Mouse (Mus musculus) stomach, postnatal 0 days (tissue): ENCODE measurements at regions not wholly inside any gene's neighbourhood (a gene's known extent, or its start where the extent isn't known, plus 50 kb on each side); places are given as distances from the start of the nearest gene placed in this dataset.
"Not testable (repeated sequence)": the region's sequence is repeated elsewhere in the genome, so short reads cannot be mapped to it uniquely, and the experiment has no call there.

Experiments used
- ATAC-seq: fragments of 200-750 bp; cut with Nextera tagmentation; 2 replicates; pipeline ENCODE4 v1.8.0; 2017; ENCODE audit not compliant: low FRiP score, low TSS enrichment
- DNase-seq: peaks from one replicate; pipeline ENCODE4 v3.0.0-alpha.2; 2016; ENCODE audit warnings: low spot score
- H3K27ac ChIP-seq: fragments of 300-500 bp; sonication (generic); replicated peaks from 2 replicates; pipeline ENCODE4 v1.5.1; 2014; ENCODE audit warnings: mild to moderate bottlenecking, control low read depth
- H3K27me3 ChIP-seq: fragments of 300-500 bp; sonication (generic); 2 replicates; pipeline ENCODE4 v1.6.1; 2014; ENCODE audit warnings: low read length; ENCODE audit not compliant: control insufficient read depth, insufficient read depth
- H3K36me3 ChIP-seq: fragments of 300-500 bp; sonication (generic); 2 replicates; pipeline ENCODE4 v1.6.1; 2014; ENCODE audit warnings: low read length, mixed read lengths; ENCODE audit not compliant: control insufficient read depth, insufficient read depth
- H3K4me1 ChIP-seq: fragments of 300-500 bp; sonication (generic); replicated peaks from 2 replicates; pipeline ENCODE4 v1.6.1; 2014; ENCODE audit warnings: antibody characterized with exemption; ENCODE audit not compliant: control insufficient read depth, insufficient read depth
- H3K4me2 ChIP-seq: fragments of 300-500 bp; sonication (generic); replicated peaks from 2 replicates; pipeline ENCODE4 v1.6.1; 2014; ENCODE audit warnings: low read depth, mild to moderate bottlenecking, control low read depth, moderate library complexity
- H3K4me3 ChIP-seq: fragments of 300-500 bp; sonication (generic); 2 replicates; pipeline ENCODE4 v1.5.1; 2014; ENCODE audit warnings: low read depth, low read length, control low read depth
- H3K9ac ChIP-seq: fragments of 300-500 bp; sonication (generic); 2 replicates; pipeline ENCODE4 v1.6.1; 2014; ENCODE audit warnings: mild to moderate bottlenecking, low read length, control low read depth, mixed read lengths
- H3K9me3 ChIP-seq: fragments of 300-500 bp; sonication (generic); 2 replicates; pipeline ENCODE4 v1.6.1; 2016; ENCODE audit warnings: low read length; ENCODE audit not compliant: control insufficient read depth
- CTCF ChIP-seq: IDR thresholded peaks from 2 replicates; pipeline ENCODE4 v1.5.1; 2016; ENCODE audit warnings: antibody characterized with exemption, low read depth, mild to moderate bottlenecking, moderate library complexity
- EP300 ChIP-seq: optimal IDR thresholded peaks from 2 replicates; pipeline ENCODE3; 2016; ENCODE audit warnings: antibody characterized with exemption
- WGBS: fragments of 180-500 bp; shearing (Covaris S2); extraction: QIAGEN DNeasy Blood & Tissue Kit; methylation state at CpG from one replicate; pipeline ENCODE4 v1.1.7; 2014; 5-methylcytosine and 5-hydroxymethylcytosine counted together

DNA sequence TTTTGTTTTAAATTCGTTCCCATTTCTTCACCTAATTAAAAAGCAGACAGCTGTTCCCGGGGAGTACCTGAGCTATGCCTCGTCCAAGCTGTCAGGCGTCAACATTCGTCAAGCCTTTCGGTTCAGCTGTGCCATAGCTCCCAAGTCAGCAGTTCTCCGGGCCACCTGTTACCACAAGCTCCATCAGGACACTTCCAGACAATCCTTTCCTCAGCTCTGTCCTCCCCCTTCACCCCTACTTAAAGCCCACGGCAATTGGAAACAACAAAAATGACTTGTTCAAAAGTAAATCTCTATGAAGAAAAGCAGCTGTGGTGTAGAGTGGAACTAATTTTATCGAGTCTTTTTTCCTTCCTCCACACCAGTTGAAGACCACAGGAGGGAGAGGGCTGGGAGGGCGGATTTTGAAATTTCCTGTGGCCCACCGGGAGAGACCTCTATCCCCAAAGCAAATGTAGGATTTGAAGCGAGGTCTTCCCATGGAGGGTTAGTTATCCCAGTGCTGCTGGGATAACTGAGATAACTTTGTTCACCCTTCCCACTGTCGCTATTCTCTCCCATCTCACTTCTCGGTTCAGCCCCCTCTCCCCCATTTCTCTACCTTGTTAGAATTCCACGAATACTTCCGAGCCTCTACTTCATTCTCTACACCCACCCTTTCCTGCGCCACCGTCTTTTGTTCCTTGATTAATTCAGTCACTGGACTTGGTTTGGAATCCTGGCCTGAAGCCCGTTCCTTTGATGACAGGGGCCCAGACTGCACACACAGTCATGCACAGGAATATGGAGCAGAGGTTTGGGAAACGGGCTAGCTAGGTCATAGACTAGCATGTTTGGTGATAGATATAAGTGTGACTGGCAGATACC, 193.1 kb upstream of the Ccdc54 start:
- H3K27me3 ChIP-seq, result no peaks in the 10 kb centered on the region
- H3K4me1 ChIP-seq, result no peaks in the 10 kb centered on the region
- H3K9ac ChIP-seq, result no peak overlapping the region
- no peak overlapping the region for H3K27ac ChIP-seq
- 37% methylated on average over 20 of the region's 20 CpGs for WGBS
- ATAC-seq (no peak), DNase-seq (no peak)
- H3K4me3 ChIP-seq, result no peak overlapping the region
- H3K4me2 ChIP-seq, result no peak overlapping the region
- no peaks in the 10 kb centered on the region for H3K36me3 ChIP-seq
- TF ChIP-seq EP300, result no peak
- TF ChIP-seq CTCF, result no peak
- H3K9me3 ChIP-seq, result no peaks in the 10 kb centered on the region

- no peaks in the 10 kb centered on the region for H3K4me1 ChIP-seq
- ATAC-seq (no peak), DNase-seq (no peak)
- no peak overlapping the region for H3K27ac ChIP-seq
- no peak overlapping the region for H3K4me2 ChIP-seq
- no peaks in the 10 kb centered on the region for H3K36me3 ChIP-seq
- no peak overlapping the region for H3K4me3 ChIP-seq
- TF ChIP-seq CTCF (no peak), EP300 (no peak)
- WGBS, result 27% methylated on average over 6 of the region's 6 CpGs
- H3K9me3 ChIP-seq, result no peaks in the 10 kb centered on the region
- no peaks in the 10 kb centered on the region for H3K27me3 ChIP-seq
- H3K9ac ChIP-seq, result no peak overlapping the region
Observed at GRCm38 (mm10) chr16:50783240-50783639, 192.3 kb upstream of the Ccdc54 start.

- no peak for ATAC-seq
- no peak for DNase-seq
- Histone ChIP-seq H3K9ac (no peak overlapping the region), H3K4me3 (no peak overlapping the region), H3K27me3 (no peaks in the 10 kb centered on the region), H3K4me2 (no peak overlapping the region), H3K9me3 (no peaks in the 10 kb centered on the region), H3K4me1 (no peaks in the 10 kb centered on the region), H3K36me3 (no peaks in the 10 kb centered on the region), H3K27ac (no peak overlapping the region)
- TF ChIP-seq CTCF (no peak), EP300 (no peak)
- WGBS, result 20% methylated on average over 6 of the region's 6 CpGs
Observed at GRCm38 (mm10) chr16:50779030-50779784, 188.3 kb upstream of the Ccdc54 start.

- not testable (repeated sequence) for H3K9me3 ChIP-seq, DNase-seq, H3K9ac ChIP-seq, H3K4me3 ChIP-seq, H3K36me3 ChIP-seq, H3K4me2 ChIP-seq, H3K27ac ChIP-seq, ATAC-seq, H3K27me3 ChIP-seq, H3K4me1 ChIP-seq
- 94% methylated on average over 11 of the region's 12 CpGs for WGBS
Observed at GRCm38 (mm10) chr16:50774699-50775098, 183.7 kb upstream of the Ccdc54 start.

DNA sequence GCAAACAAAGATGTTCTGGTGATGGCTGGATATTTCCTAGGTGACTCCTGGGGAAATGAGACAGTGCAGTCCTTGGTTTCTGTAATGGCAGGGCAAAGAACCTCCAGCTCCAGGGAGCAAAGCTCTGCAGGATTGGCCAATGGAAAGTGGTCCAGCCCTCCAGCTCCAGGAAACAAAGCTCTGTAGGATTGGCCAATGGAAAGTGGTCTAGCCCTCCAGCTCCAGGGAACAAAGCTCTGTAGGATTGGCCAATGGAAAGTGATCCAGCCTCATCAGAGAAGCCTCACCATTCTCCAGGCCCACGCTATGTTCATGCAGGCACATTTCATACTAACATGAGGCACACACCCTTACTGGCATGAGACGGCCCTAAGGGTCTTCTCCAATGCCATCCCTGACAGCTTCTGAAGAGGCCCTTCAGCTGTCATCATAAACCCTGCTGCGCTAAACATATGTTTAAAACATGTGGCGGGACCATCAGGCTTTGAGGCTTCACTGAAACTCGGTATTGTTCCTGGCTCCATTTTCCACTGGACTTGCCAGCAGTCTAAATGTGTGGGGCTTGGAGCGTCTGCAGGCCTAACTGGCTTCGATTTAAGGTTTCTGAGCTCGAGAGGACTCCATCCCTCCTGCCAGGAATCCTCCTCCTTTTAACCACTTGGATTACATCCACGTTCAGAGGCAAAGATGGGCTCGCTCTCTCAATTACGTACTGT, 175.3 kb upstream of the Ccdc54 start:
- Histone ChIP-seq H3K36me3 (no peaks in the 10 kb centered on the region), H3K9ac (no peak overlapping the region), H3K27ac (no peak overlapping the region), H3K9me3 (no peaks in the 10 kb centered on the region), H3K4me3 (no peak overlapping the region), H3K4me1 (0 out of 2 replicates have a peak, but pooled peaks cover 2% of the 10 kb centered on the region), H3K4me2 (no peak overlapping the region), H3K27me3 (no peaks in the 10 kb centered on the region)
- whole genome bisulfite sequencing, result 60% methylated on average over 11 of the region's 11 CpGs
- DNase-seq (no peak), ATAC-seq (no peak)
- TF ChIP-seq CTCF (no peak), EP300 (no peak)
